Mouse (Mus musculus): Measurements from ENCODE around the gene Rnaseh2a.

- no peak for TF ChIP-seq CTCF (IDR thresholded peaks at IDR 0.05; ENCODE audit: low read depth, low read length)
- TF ChIP-seq POLR2A (IDR thresholded peaks at IDR 0.05; ENCODE audit: extremely low read depth, insufficient read depth, low read length) = no peak
Observed at GRCm38 (mm10) chr8:84944478-84945160, 24.9 kb downstream of the Rnaseh2a start.
